19 mouse cellular contexts compared by ENCODE assay signal in the genomic region with DNA sequence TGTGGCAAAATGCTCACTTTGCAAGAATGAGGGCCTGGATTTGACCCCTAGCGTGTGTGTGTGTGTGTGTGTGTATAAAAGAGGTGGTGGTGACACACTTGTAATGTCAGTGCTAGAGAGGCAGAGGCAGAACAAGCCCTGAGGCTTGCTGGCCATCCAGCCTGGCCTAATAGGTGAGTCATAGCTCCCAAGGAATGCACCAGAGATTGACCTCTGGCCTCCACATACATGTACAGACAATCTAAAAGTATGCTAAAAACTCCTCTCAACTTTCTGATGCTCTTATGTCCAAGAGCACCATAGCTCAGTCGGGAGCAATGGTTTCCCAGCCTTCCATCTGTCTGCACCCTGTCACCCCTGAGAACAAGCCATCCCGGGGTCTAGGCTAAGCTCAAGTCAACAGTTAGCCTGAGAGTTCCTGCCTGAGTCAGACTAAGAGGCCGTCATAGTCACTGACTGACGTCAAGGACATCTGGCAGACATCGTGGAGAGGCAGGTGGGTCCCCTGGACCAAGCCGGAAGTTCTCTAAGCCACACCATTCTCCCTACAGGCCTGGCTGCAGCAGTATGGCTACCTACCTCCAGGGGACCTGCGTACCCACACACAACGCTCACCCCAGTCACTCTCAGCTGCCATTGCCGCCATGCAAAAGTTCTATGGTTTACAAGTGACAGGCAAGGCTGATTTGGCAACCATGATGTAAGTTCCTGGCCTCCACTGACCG. TPM values are rescaled to one million over a fixed set of nuclear protein-coding genes. Genes with fewer than 3 reads are reported as not detected.
DNase-seq lines count a peak whose midpoint lies in the region; ATAC-seq and TF ChIP-seq lines count a peak whose summit lies in the region.
"Had no signal": no experiment of that assay in that cellular context is flagged by ENCODE, and none has a peak within 500 bp of the region (broad histone marks: within the 10 kb centered on the region; RNA-seq: fewer than 3 reads in every experiment).

No protein-coding gene starts in this region.

- H3K4me3 ChIP-seq in heart, embryonic 11.5 days (ENCODE audit: low read depth, low read length), result no peak overlapping the region
- H3K4me3 ChIP-seq in spleen, adult 2 months (ENCODE audit: extremely low read depth, insufficient read depth, insufficient read length), result no peak overlapping the region
- H3K4me3 ChIP-seq in C2C12 (ENCODE audit: insufficient read depth, poor library complexity, severe bottlenecking) (no peak overlapping the region), myocyte (no peak overlapping the region)
- H3K4me3 ChIP-seq: forebrain, embryonic 15.5 days; midbrain, embryonic 12.5 days had no signal

- H3K9me3 ChIP-seq in heart, embryonic 11.5 days (replicated peaks; ENCODE audit: control insufficient read depth, low read length), result no peaks in the 10 kb centered on the region
- H3K9me3 ChIP-seq: embryonic facial prominence, embryonic 12.5 days; forebrain, embryonic 15.5 days; midbrain, embryonic 12.5 days had no signal

- H3K79me2 ChIP-seq in C2C12 (ENCODE audit: control insufficient read depth, insufficient read depth), result peaks cover 61% of the 10 kb centered on the region
- H3K79me2 ChIP-seq in myocyte (ENCODE audit: control insufficient read depth, insufficient read depth), result peaks cover 52% of the 10 kb centered on the region

- no peak overlapping the region for H3K9ac ChIP-seq in heart, embryonic 11.5 days (ENCODE audit: low read depth, low read length)
- H3K9ac ChIP-seq: forebrain, embryonic 15.5 days; midbrain, embryonic 12.5 days had no signal

- H3K27ac ChIP-seq in heart, embryonic 11.5 days (ENCODE audit: low read depth, low read length), result no peak overlapping the region
- H3K27ac ChIP-seq in spleen, adult 2 months (ENCODE audit: insufficient read depth, low read length), result 0 out of 2 replicates have a peak overlapping the region, but pooled peaks have one; percentile 15
- H3K27ac ChIP-seq: embryonic facial prominence, embryonic 12.5 days; forebrain, embryonic 15.5 days; macrophage; midbrain, embryonic 12.5 days had no signal

- peaks cover 22% of the 10 kb centered on the region for H3K4me1 ChIP-seq in heart, embryonic 11.5 days (ENCODE audit: control insufficient read depth, insufficient read depth, low read length)
- H3K4me1 ChIP-seq in spleen, adult 2 months (ENCODE audit: control insufficient read depth, insufficient read depth, insufficient read length), result peaks cover 4% of the 10 kb centered on the region

- no peaks in the 10 kb centered on the region for H3K27me3 ChIP-seq in heart, embryonic 11.5 days (ENCODE audit: control insufficient read depth, insufficient read depth, low read length)
- H3K27me3 ChIP-seq in spleen, adult 2 months (ENCODE audit: control insufficient read depth, insufficient read depth, low read length), result peaks cover 8% of the 10 kb centered on the region; the same call in 1 of the 2 replicates
- no peaks in the 10 kb centered on the region for H3K27me3 ChIP-seq in C2C12 (ENCODE audit: control insufficient read depth, insufficient read depth, insufficient read length)
- H3K27me3 ChIP-seq in myocyte (ENCODE audit: control insufficient read depth, insufficient read depth, insufficient read length), result no peaks in the 10 kb centered on the region
- H3K27me3 ChIP-seq: embryonic facial prominence, embryonic 12.5 days; forebrain, embryonic 15.5 days had no signal

- no peak for TF ChIP-seq POLR2A in spleen, adult 2 months (IDR thresholded peaks at IDR 0.05; ENCODE audit: low read depth, low read length)
- TF ChIP-seq POLR2A in myocyte (IDR thresholded peaks at IDR 0.05; ENCODE audit: insufficient read length, low read depth), result no peak

- WGBS in heart, embryonic 11.5 days (ENCODE audit: insufficient replicate concordance), result 73% methylated on average over 11 of the region's 11 CpGs
- 83% methylated on average over 11 of the region's 11 CpGs for WGBS in spleen, adult 2 months

- H3K79me3 ChIP-seq in C2C12 (ENCODE audit: low read depth), result peaks cover 32% of the 10 kb centered on the region

- H3K36me3 ChIP-seq in heart, embryonic 11.5 days (ENCODE audit: control insufficient read depth, insufficient read depth, low read length), result peaks cover 19% of the 10 kb centered on the region
- no peaks in the 10 kb centered on the region for H3K36me3 ChIP-seq in spleen, adult 2 months (ENCODE audit: control insufficient read depth, insufficient read depth, low read length)
- H3K36me3 ChIP-seq in C2C12 (ENCODE audit: control insufficient read depth, insufficient read depth) (peaks cover 48% of the 10 kb centered on the region), myocyte (ENCODE audit: control insufficient read depth, insufficient read depth) (peaks cover 17% of the 10 kb centered on the region)

- peak; percentile 88 for DNase-seq in heart, adult 11 months
- DNase-seq in spleen, adult 2 months (ENCODE audit: low read depth in 1 of 2, low spot score in 2 of 2), result no peak
- no peak for DNase-seq in spleen, adult 12 weeks (ENCODE audit: low spot score)
- DNase-seq in layer of hippocampus, postnatal 36 days, result no peak
- DNase-seq: cerebellum, adult 9-10 months; gastrocnemius, postnatal 36 days; kidney, adult 8-10 months; kidney, postnatal 25 days; lung, adult 18-20 months; right cerebral cortex, postnatal 25 days; thymus, postnatal 25 days had no signal

- H3K4me2 ChIP-seq in heart, embryonic 11.5 days, result no peak overlapping the region
- H3K4me2 ChIP-seq in myocyte (ENCODE audit: low read depth), result peak overlapping the region; percentile 44
- H3K4me2 ChIP-seq: forebrain, embryonic 15.5 days; liver, embryonic 11.5 days; midbrain, embryonic 12.5 days had no signal

- no peak for ATAC-seq in heart, embryonic 11.5 days (replicated peaks; ENCODE audit: insufficient number of reproducible peaks, low FRiP score, low TSS enrichment)
- ATAC-seq: forebrain, embryonic 15.5 days had no signal

- TF ChIP-seq CTCF in spleen, adult 2 months (IDR thresholded peaks at IDR 0.05; ENCODE audit: extremely low read depth, insufficient read depth, insufficient read length, insufficient replicate concordance), result no peak
- TF ChIP-seq CTCF in C2C12 (IDR thresholded peaks at IDR 0.05; ENCODE audit: control insufficient read depth, insufficient read depth, insufficient read length), result no peak

- H3ac ChIP-seq in C2C12 (ENCODE audit: control insufficient read depth, insufficient read length, low read depth) (no peak overlapping the region), myocyte (ENCODE audit: control insufficient read depth, insufficient read length) (no peak overlapping the region)

TF ChIP-seq in C2C12, 6 proteins besides CTCF, POLR2A, EP300 and RAD21:
- TF ChIP-seq FOSL1 (IDR thresholded peaks at IDR 0.05; ENCODE audit: insufficient read depth, low read length, poor library complexity, severe bottlenecking), result peak; percentile 45
- TF ChIP-seq MYOD1 (IDR thresholded peaks at IDR 0.05; ENCODE audit: control insufficient read depth, insufficient read length, low read depth), result no peak

TF ChIP-seq in myocyte, 11 proteins besides CTCF, POLR2A, EP300 and RAD21:
- TF ChIP-seq MYOG (IDR thresholded peaks at IDR 0.05; ENCODE audit: control insufficient read depth in 1 of 3, insufficient read depth in 1 of 3, insufficient read length in 2 of 3, low read depth in 2 of 3), result no peak
- TF ChIP-seq E2F4 (IDR thresholded peaks at IDR 0.05; ENCODE audit: insufficient read depth), result no peak

RNA-seq across cellular contexts. Expression of a gene that starts 3.9 kb away (rescaled TPM):
- 84.3 and 90.2 TPM in 2 replicates for polyA plus RNA-seq in heart, embryonic 11.5 days (2014; fragmentation: Nextera tagmentation; extraction: Ambion mirVana)
- 42.0 and 63.2 TPM in 2 replicates for polyA plus RNA-seq in spleen, adult 2 months (2012; rRNA removed)
- polyA plus RNA-seq in C2C12 (2012; fragmentation: generic; extraction: Trizol) (118 TPM), myocyte (2012; fragmentation: generic; extraction: Trizol) (108 TPM)
- 10 to 100 TPM; 18.3 to 20.0 TPM for total RNA-seq in layer of hippocampus, postnatal 36 days (2021)

RNA-seq across cellular contexts. Expression of a gene that starts 8.6 kb away (rescaled TPM):
- 242 and 250 TPM in 2 replicates for polyA plus RNA-seq in heart, embryonic 11.5 days (2014; fragmentation: Nextera tagmentation; extraction: Ambion mirVana)
- 221 and 393 TPM in 2 replicates for polyA plus RNA-seq in spleen, adult 2 months (2012; rRNA removed)
- polyA plus RNA-seq in C2C12 (2012; fragmentation: generic; extraction: Trizol), result 518 TPM
- polyA plus RNA-seq in myocyte (2012; fragmentation: generic; extraction: Trizol), result 483 TPM
- 100 to 1,000 TPM; 105 to 108 TPM for total RNA-seq in layer of hippocampus, postnatal 36 days (2021)

RNA-seq across cellular contexts. Expression of a gene that starts 17.8 kb away (rescaled TPM):
- polyA plus RNA-seq in heart, embryonic 11.5 days (2014; fragmentation: Nextera tagmentation; extraction: Ambion mirVana), result 8.0 TPM in 2 replicates
- polyA plus RNA-seq in spleen, adult 2 months (2012; rRNA removed), result 24.6 and 31.2 TPM in 2 replicates
- polyA plus RNA-seq in C2C12 (2012; fragmentation: generic; extraction: Trizol) (0.35 TPM), myocyte (2012; fragmentation: generic; extraction: Trizol) (6.8 TPM)
- total RNA-seq in layer of hippocampus, postnatal 36 days (2021), result 1 to 10 TPM; 2.4 to 2.7 TPM

RNA-seq across cellular contexts. Expression of a gene that starts 28.6 kb away (rescaled TPM):
- polyA plus RNA-seq in heart, embryonic 11.5 days (2014; fragmentation: Nextera tagmentation; extraction: Ambion mirVana), result 31.8 and 35.2 TPM in 2 replicates
- 154 and 206 TPM in 2 replicates for polyA plus RNA-seq in spleen, adult 2 months (2012; rRNA removed)
- polyA plus RNA-seq in C2C12 (2012; fragmentation: generic; extraction: Trizol), result 72.8 TPM
- 81.8 TPM for polyA plus RNA-seq in myocyte (2012; fragmentation: generic; extraction: Trizol)
- total RNA-seq in layer of hippocampus, postnatal 36 days (2021), result 10 to 100 TPM; 26.4 to 29.6 TPM

RNA-seq across cellular contexts. Expression of a gene that starts 40.5 kb away (rescaled TPM):
- 2.0 TPM in 2 replicates for polyA plus RNA-seq in heart, embryonic 11.5 days (2014; fragmentation: Nextera tagmentation; extraction: Ambion mirVana)
- 0.22 and 0.40 TPM in 2 replicates for polyA plus RNA-seq in spleen, adult 2 months (2012; rRNA removed)
- 0.56 TPM for polyA plus RNA-seq in C2C12 (2012; fragmentation: generic; extraction: Trizol)
- 0.20 TPM for polyA plus RNA-seq in myocyte (2012; fragmentation: generic; extraction: Trizol)
- total RNA-seq in layer of hippocampus, postnatal 36 days (2021), result 10 to 100 TPM; 20.7 to 23.8 TPM
- total RNA-seq: gastrocnemius, postnatal 36 days had no signal
- polyA plus RNA-seq: macrophage had no signal
